Mouse (Mus musculus) mammary gland, adult 2 months (tissue): ENCODE measurements around the gene Pigb. TPM values are rescaled to one million over a fixed set of nuclear protein-coding genes. Genes with fewer than 3 reads are reported as not detected.

ENCODE experiments used
- polyA plus RNA-seq: library from polyadenylated mRNA; depleted of rRNA; stranded (reverse); fragments of >200 nt; gene quantifications from 2 replicates; pipeline ENCODE4 v1.2.3, GENCODE M21; 2012; ENCODE audit warnings: low replicate concordance; rRNA removed

Pigb gene
- polyA plus RNA-seq, result 6.4 and 13.4 TPM in 2 replicates

GRCm38 (mm10) chr9:73040080-73040479 lies at the start of gene Pigb:
Gene Pigb (minus strand): TSS chr9:73040378.

GRCm38 (mm10) chr9:73044146-73045079 lies 4.2 kb upstream of the Pigb start, which contains the start of gene Rab27a:
Gene Rab27a (plus strand): TSS chr9:73044854.

GRCm38 (mm10) chr9:72985250-72986220 lies 54.6 kb downstream of the Pigb start, which contains the start of the genes Ccpg1os and Ccpg1:
Gene Ccpg1os (minus strand): TSS chr9:72985382.
Gene Ccpg1 (plus strand): TSS chr9:72985429.

GRCm38 (mm10) chr9:72958521-72959450 lies 81.4 kb downstream of the Pigb start, which contains the start of the genes Dyx1c1 and Gm44503:
Gene Dyx1c1 (plus strand): TSS chr9:72958785.
Gene Gm44503 (plus strand): TSS chr9:72958852.

Other genes with a start within 250 kb of the Pigb start
- gene Prtg, start 233.5 kb downstream of the Pigb start, polyA plus RNA-seq, result 0.36 and 0.47 TPM in 2 replicates
- 0.93 and 2.5 TPM in 2 replicates for gene Pygo1, start 114.7 kb downstream of the Pigb start, polyA plus RNA-seq
- 0.23 and 0.52 TPM in 2 replicates for gene Dyx1c1, start 81.6 kb downstream of the Pigb start, polyA plus RNA-seq
- not detected in 2 replicates for gene Gm44503, start 81.5 kb downstream of the Pigb start, polyA plus RNA-seq
- 7.3 and 12.4 TPM in 2 replicates for gene Ccpg1os, start 55.0 kb downstream of the Pigb start, polyA plus RNA-seq
- gene Ccpg1, start 54.9 kb downstream of the Pigb start, polyA plus RNA-seq, result 6.8 and 10.5 TPM in 2 replicates
- 3.2 and 3.7 TPM in 2 replicates for gene Rab27a, start 4.5 kb upstream of the Pigb start, polyA plus RNA-seq
- gene Khdc3, start 61.5 kb upstream of the Pigb start, polyA plus RNA-seq, result 0.09 and 0.49 TPM in 2 replicates
- gene Gm20509, start 62.1 kb upstream of the Pigb start, polyA plus RNA-seq, result not detected in 2 replicates
- 8.2 and 22.9 TPM in 2 replicates for gene Rsl24d1, start 73.0 kb upstream of the Pigb start, polyA plus RNA-seq